Mouse (Mus musculus) liver, adult 2 months (tissue): ENCODE data around the gene Csk.

Source experiments
- CTCF ChIP-seq: fragments of 200-500 bp; IDR thresholded peaks from 2 replicates; pipeline ENCODE4 v1.5.1; 2011; ENCODE audit warnings: low read depth, low read length, control low read depth
- POLR2A ChIP-seq: fragments of 200-500 bp; IDR thresholded peaks from 2 replicates; pipeline ENCODE4 v1.6.1; 2011; ENCODE audit warnings: low read length, control low read depth; ENCODE audit not compliant: insufficient read depth; ENCODE audit errors: extremely low read depth

DNA sequence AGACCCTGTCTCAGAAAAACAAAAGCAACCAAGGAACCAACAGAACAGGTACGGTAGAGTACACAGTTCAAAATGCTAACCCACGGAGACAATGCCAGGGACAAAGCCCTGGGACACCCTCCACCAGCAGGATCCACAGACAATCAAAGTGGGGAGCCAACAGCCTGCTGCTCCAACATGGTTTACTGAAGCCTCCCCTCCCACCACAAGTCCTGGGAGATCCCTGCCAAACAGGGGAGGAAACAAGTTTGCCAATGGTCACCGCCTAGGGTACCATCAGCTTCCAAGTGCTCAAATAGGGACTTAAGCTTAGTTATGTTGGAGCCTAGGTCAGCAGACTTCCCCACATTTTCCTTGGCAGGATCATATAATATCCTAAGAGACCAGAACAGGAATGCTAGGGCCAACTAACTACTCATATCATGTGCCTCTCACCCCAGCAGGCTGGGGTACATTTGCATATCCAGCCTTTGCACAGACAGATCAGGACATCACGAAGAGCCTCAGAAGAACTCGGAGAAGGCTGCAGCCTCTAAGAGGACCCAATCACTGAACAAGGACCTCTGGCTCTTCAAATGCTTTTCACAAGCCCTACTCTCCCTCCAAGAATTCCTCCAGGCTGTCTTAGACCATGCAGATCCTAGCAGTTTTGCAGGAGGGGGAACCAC is 13.6 kb downstream of the Csk start:
- TF ChIP-seq CTCF: no peak
- TF ChIP-seq POLR2A: no peak
